Comparison of ENCODE assay signal across 8 mouse cellular contexts in genomic region chr10:53629247-53629917, GRCm38 (mm10). TPM values are rescaled to one million over a fixed set of nuclear protein-coding genes. Genes with fewer than 3 reads are reported as not detected.
DNase-seq lines count a peak whose midpoint lies in the region; ATAC-seq lines count a peak whose summit lies in the region.

No protein-coding gene starts in this region.

- H3K4me1 ChIP-seq in hindbrain, embryonic 13.5 days (replicated peaks): peaks cover 14% of the 10 kb centered on the region; the same call in 1 of the 2 replicates

- peak overlapping the region; percentile 52 for H3K4me2 ChIP-seq in hindbrain, embryonic 13.5 days

- H3K9me3 ChIP-seq in hindbrain, embryonic 13.5 days: no peaks in the 10 kb centered on the region

- peak overlapping the region; percentile 73 for H3K9ac ChIP-seq in hindbrain, embryonic 13.5 days

- H3K36me3 ChIP-seq in hindbrain, embryonic 13.5 days: peaks cover 3% of the 10 kb centered on the region; the same call in 1 of the 2 replicates

- peak; percentile 94 for DNase-seq in Muller cell, postnatal 12 days (ENCODE audit: inconsistent ontology term)
- DNase-seq in cerebellum, adult 9-11 months: peak; percentile 97
- DNase-seq in frontal cortex, postnatal 10 days (ENCODE audit: low spot score in 2 of 2): peak; percentile 80 to 87
- DNase-seq in layer of hippocampus, postnatal 25 days (ENCODE audit: extremely low spot score in 1 of 2, low spot score in 1 of 2): peak; percentile 73 to 74
- DNase-seq in lung, postnatal 25 days (ENCODE audit: low spot score): peak; percentile 90
- DNase-seq in retina, embryonic 14.5 days (ENCODE audit: low spot score): peak; percentile 93
- peak; percentile 99 for DNase-seq in thymus, postnatal 4 days

- peak overlapping the region; percentile 90 for H3K27ac ChIP-seq in hindbrain, embryonic 13.5 days

- ATAC-seq in hindbrain, embryonic 13.5 days (ENCODE audit: low FRiP score): peak; percentile 91

- under 1% methylated on average over 66 of the region's 67 CpGs for WGBS in hindbrain, embryonic 13.5 days

- H3K27me3 ChIP-seq in hindbrain, embryonic 13.5 days: no peaks in the 10 kb centered on the region

- peak overlapping the region; percentile 66 for H3K4me3 ChIP-seq in hindbrain, embryonic 13.5 days

RNA-seq across cellular contexts. Expression of gene Mcm9, which starts 0.9 kb away (rescaled TPM):
- 7.3 and 7.6 TPM in 2 replicates for polyA plus RNA-seq in hindbrain, embryonic 13.5 days (2015; fragmentation: Nextera tagmentation; extraction: Ambion mirVana)
- total RNA-seq in layer of hippocampus, postnatal 25 days (2021): 1 to 10 TPM; 5.4 to 5.8 TPM

RNA-seq across cellular contexts. Expression of gene Asf1a, which starts 32.8 kb away (rescaled TPM):
- polyA plus RNA-seq in hindbrain, embryonic 13.5 days (2015; fragmentation: Nextera tagmentation; extraction: Ambion mirVana): 92.5 and 95.1 TPM in 2 replicates
- total RNA-seq in layer of hippocampus, postnatal 25 days (2021): 10 to 100 TPM; 19.1 to 22.7 TPM

Comparison
In these comparisons a context has a peak if more than half of its experiments do, and no peak if none do; other contexts are left out.
1. Peak in every context shown above with its lines: DNase-seq, ATAC-seq, H3K4me3 ChIP-seq and H3K27ac ChIP-seq.